Mouse (Mus musculus) B cell, adult 67 days (primary cell): ENCODE data around the gene Rpusd3. TPM values are rescaled to one million over a fixed set of nuclear protein-coding genes. Genes with fewer than 3 reads are reported as not detected.

Experiments used
- total RNA-seq, 2 experiments: library from RNA; stranded (reverse); gene quantifications; 4 replicates each; pipeline ENCODE4 v1.2.4; 2023

The Rpusd3 gene
- total RNA-seq = 10 to 100 TPM; 15.3 to 17.0 TPM

GRCm38 (mm10) chr6:113419199-113419587 lies at the start of gene Rpusd3:
Rpusd3 (minus strand) TSS chr6:113419340.

GRCm38 (mm10) chr6:113457952-113458534 lies 38.9 kb upstream of the Rpusd3 start, which contains the start of gene Il17re:
Il17re (plus strand) TSS chr6:113458484.

GRCm38 (mm10) chr6:113442442-113443090 lies 23.4 kb upstream of the Rpusd3 start, which contains the start of gene Jagn1:
Jagn1 (plus strand) TSS chr6:113442569.

GRCm38 (mm10) chr6:113435664-113436205 lies 16.6 kb upstream of the Rpusd3 start, which contains the start of gene Cidec:
Cidec (minus strand) TSS chr6:113435760.

GRCm38 (mm10) chr6:113388960-113389359 lies 30.2 kb downstream of the Rpusd3 start, which contains the start of gene Ttll3:
Ttll3 (plus strand) TSS chr6:113389260.

GRCm38 (mm10) chr6:113377496-113378385 lies 41.4 kb downstream of the Rpusd3 start, which contains the start of the genes Tada3 and Arpc4:
Tada3 (minus strand) TSS chr6:113377883.
Arpc4 (plus strand) TSS chr6:113378115.

Other genes starting within 250 kb of the Rpusd3 start
- 1 to 10 TPM; 1.8 to 2.5 TPM for gene Lhfpl4, start 224.0 kb downstream of the Rpusd3 start, total RNA-seq
- 10 to 100 TPM; 54.7 to 59.5 TPM for gene Mtmr14, start 181.5 kb downstream of the Rpusd3 start, total RNA-seq
- 1 to 10 TPM; 2.4 to 3.3 TPM for gene Cpne9, start 137.0 kb downstream of the Rpusd3 start, total RNA-seq
- gene Brpf1, start 112.2 kb downstream of the Rpusd3 start, total RNA-seq = 10 to 100 TPM; 69.4 to 82.0 TPM
- gene Ogg1, start 92.4 kb downstream of the Rpusd3 start, total RNA-seq = 10 to 100 TPM; 12.7 to 18.1 TPM
- under 1 TPM in 1 of 2 experiments, not detected in 1; 0.92 TPM for gene Camk1, start 75.4 kb downstream of the Rpusd3 start, total RNA-seq
- gene Tada3, start 41.5 kb downstream of the Rpusd3 start, total RNA-seq = 10 to 100 TPM; 26.7 to 30.5 TPM
- 100 to 1,000 TPM; 262 to 268 TPM for gene Arpc4, start 41.2 kb downstream of the Rpusd3 start, total RNA-seq
- gene Ttll3, start 30.1 kb downstream of the Rpusd3 start, total RNA-seq = 10 to 100 TPM; 44.8 to 59.3 TPM
- gene Cidec, start 16.4 kb upstream of the Rpusd3 start, total RNA-seq = not detected
- gene Jagn1, start 23.2 kb upstream of the Rpusd3 start, total RNA-seq = 10 to 100 TPM; 18.3 to 23.0 TPM
- gene Il17re, start 39.1 kb upstream of the Rpusd3 start, total RNA-seq = not detected
- gene Il17rc, start 52.1 kb upstream of the Rpusd3 start, total RNA-seq = under 1 TPM in 1 of 2 experiments, not detected in 1; 0.42 TPM
- gene Creld1, start 64.0 kb upstream of the Rpusd3 start, total RNA-seq = 10 to 100 TPM; 19.6 to 20.8 TPM
- gene Prrt3, start 82.6 kb upstream of the Rpusd3 start, total RNA-seq = under 1 TPM; 0.32 to 0.47 TPM
- 10 to 100 TPM; 76.8 to 77.6 TPM for gene Emc3, start 112.3 kb upstream of the Rpusd3 start, total RNA-seq
- 1 to 10 TPM in 1 of 2 experiments, under 1 TPM in 1; 0.80 to 1.7 TPM for gene Fancd2, start 112.3 kb upstream of the Rpusd3 start, total RNA-seq
- not detected for gene Fancd2os, start 181.4 kb upstream of the Rpusd3 start, total RNA-seq
- gene Brk1, start 185.4 kb upstream of the Rpusd3 start, total RNA-seq = 100 to 1,000 TPM; 117 to 135 TPM
- 10 to 100 TPM; 27.2 to 34.6 TPM for gene Vhl, start 204.6 kb upstream of the Rpusd3 start, total RNA-seq
- 100 to 1,000 TPM; 172 to 175 TPM for gene Irak2, start 219.1 kb upstream of the Rpusd3 start, total RNA-seq